Mouse (Mus musculus) heart, embryonic 11.5 days (tissue): ENCODE measurements around the gene Timm50. TPM values are rescaled to one million over a fixed set of nuclear protein-coding genes. Genes with fewer than 3 reads are reported as not detected.

Experiments
- ATAC-seq: fragments of 200-750 bp; cut with Nextera tagmentation; replicated peaks from 2 replicates; pipeline ENCODE4 v1.8.0; 2017; ENCODE audit warnings: moderate library complexity; ENCODE audit not compliant: insufficient number of reproducible peaks, low FRiP score, low TSS enrichment
- H3K27ac ChIP-seq: fragments of 300-500 bp; sonication (generic); 2 replicates; pipeline ENCODE4 v1.5.1; 2014; ENCODE audit warnings: mild to moderate bottlenecking, low read depth, low read length
- H3K27me3 ChIP-seq: fragments of 300-500 bp; sonication (generic); 2 replicates; pipeline ENCODE4 v1.6.1; 2014; ENCODE audit warnings: mild to moderate bottlenecking, low read length, mixed read lengths; ENCODE audit not compliant: control insufficient read depth, insufficient read depth
- H3K36me3 ChIP-seq: fragments of 300-500 bp; sonication (generic); 2 replicates; pipeline ENCODE4 v1.6.1; 2014; ENCODE audit warnings: mild to moderate bottlenecking, low read length, moderate library complexity, mixed read lengths; ENCODE audit not compliant: control insufficient read depth, insufficient read depth
- H3K4me1 ChIP-seq: fragments of 300-500 bp; sonication (generic); 2 replicates; pipeline ENCODE4 v1.6.1; 2014; ENCODE audit warnings: low read length; ENCODE audit not compliant: control insufficient read depth, insufficient read depth
- H3K4me2 ChIP-seq: fragments of 300-500 bp; sonication (generic); 2 replicates; pipeline ENCODE4 v1.6.1; 2014; ENCODE audit warnings: mild to moderate bottlenecking, moderate library complexity
- H3K4me3 ChIP-seq: fragments of 300-500 bp; sonication (generic); 2 replicates; pipeline ENCODE4 v1.5.1; 2014; ENCODE audit warnings: low read depth, low read length
- H3K9ac ChIP-seq: fragments of 300-500 bp; sonication (generic); 2 replicates; pipeline ENCODE4 v1.6.1; 2014; ENCODE audit warnings: mild to moderate bottlenecking, low read depth, low read length, moderate library complexity
- H3K9me3 ChIP-seq: fragments of 300-500 bp; sonication (generic); replicated peaks from 2 replicates; pipeline ENCODE4 v1.6.1; 2016; ENCODE audit warnings: low read length; ENCODE audit not compliant: control insufficient read depth
- WGBS: fragments of 180-500 bp; shearing (Covaris S2); extraction: QIAGEN DNeasy Blood & Tissue Kit; methylation state at CpG from one replicate; pipeline ENCODE4 v1.1.7; 2014; ENCODE audit not compliant: insufficient replicate concordance; 5-methylcytosine and 5-hydroxymethylcytosine counted together
- polyA plus RNA-seq: library from polyadenylated mRNA; unstranded; fragments of >200 nt; fragmentation: Nextera tagmentation; extraction: Ambion mirVana; gene quantifications from 2 replicates; pipeline ENCODE4 v1.2.1, GENCODE M21; 2014

Timm50 gene
- polyA plus RNA-seq, 1 experiment from 2014 or later = 141 TPM

GRCm38 (mm10) chr7:28353267-28353666, 41.4 kb upstream of the Timm50 start:
- no peak for ATAC-seq
- H3K4me2 ChIP-seq = no peak overlapping the region
- no peaks in the 10 kb centered on the region for H3K27me3 ChIP-seq
- H3K9me3 ChIP-seq = no peaks in the 10 kb centered on the region
- H3K4me1 ChIP-seq = peaks cover 29% of the 10 kb centered on the region
- H3K9ac ChIP-seq = no peak overlapping the region
- no peak overlapping the region for H3K27ac ChIP-seq
- no peak overlapping the region for H3K4me3 ChIP-seq
- H3K36me3 ChIP-seq = peaks cover 26% of the 10 kb centered on the region
- 98% methylated on average over 2 of the region's 2 CpGs for WGBS

- Histone ChIP-seq H3K9me3 (no peaks in the 10 kb centered on the region), H3K4me2 (peak overlapping the region; percentile 94), H3K4me1 (peaks cover 14% of the 10 kb centered on the region), H3K27me3 (no peaks in the 10 kb centered on the region), H3K36me3 (peaks cover 26% of the 10 kb centered on the region), H3K27ac (no peak overlapping the region), H3K4me3 (peak overlapping the region; percentile 92), H3K9ac (peak overlapping the region; percentile 98)
- ATAC-seq = no peak
- WGBS = 35% methylated on average over 4 of the region's 4 CpGs
These were observed 39.9 kb upstream of the Timm50 start for GRCm38 (mm10) chr7:28351676-28352191.

- Histone ChIP-seq H3K4me1 (peaks cover 10% of the 10 kb centered on the region), H3K27me3 (no peaks in the 10 kb centered on the region), H3K27ac (peak within 1 kb of the TSS; percentile 86), H3K36me3 (peaks cover 26% of the 10 kb centered on the region), H3K9me3 (no peaks in the 10 kb centered on the region), H3K4me3 (peak within 1 kb of the TSS; percentile 92), H3K4me2 (peak within 1 kb of the TSS; percentile 94), H3K9ac (peak within 1 kb of the TSS; percentile 98)
- WGBS = under 1% methylated on average over 50 of the region's 50 CpGs
- peak; percentile 94 for ATAC-seq
These were observed 38.4 kb upstream of the Timm50 start, which contains the start of gene Rps16 for GRCm38 (mm10) chr7:28350155-28350883. Gene Rps16, plus strand, starts transcription at chr7:28350652.

- no peak overlapping the region for H3K4me3 ChIP-seq
- H3K27ac ChIP-seq = no peak overlapping the region
- no peak overlapping the region for H3K9ac ChIP-seq
- peaks cover 15% of the 10 kb centered on the region for H3K36me3 ChIP-seq
- WGBS = 74% methylated on average over 7 of the region's 7 CpGs
- H3K4me1 ChIP-seq = peaks cover 10% of the 10 kb centered on the region
- no peak for ATAC-seq
- no peaks in the 10 kb centered on the region for H3K27me3 ChIP-seq
- H3K9me3 ChIP-seq = no peaks in the 10 kb centered on the region
- no peak overlapping the region for H3K4me2 ChIP-seq
These were observed 36.7 kb upstream of the Timm50 start for GRCm38 (mm10) chr7:28348601-28349000.

- Histone ChIP-seq H3K27me3 (no peaks in the 10 kb centered on the region), H3K9me3 (no peaks in the 10 kb centered on the region), H3K4me1 (peaks cover 10% of the 10 kb centered on the region), H3K36me3 (peaks cover 7% of the 10 kb centered on the region; the same call in 1 of the 2 replicates), H3K27ac (no peak overlapping the region), H3K4me3 (no peak overlapping the region), H3K4me2 (no peak overlapping the region), H3K9ac (no peak overlapping the region)
- ATAC-seq = no peak
- WGBS = 76% methylated on average over 3 of the region's 3 CpGs
These were observed 35.9 kb upstream of the Timm50 start for GRCm38 (mm10) chr7:28347746-28348145.

GRCm38 (mm10) chr7:28344637-28345036, 32.8 kb upstream of the Timm50 start:
- Histone ChIP-seq H3K27ac (no peak overlapping the region), H3K9me3 (no peaks in the 10 kb centered on the region), H3K4me2 (no peak overlapping the region), H3K36me3 (no peaks in the 10 kb centered on the region), H3K4me3 (no peak overlapping the region), H3K4me1 (peaks cover under 1% of the 10 kb centered on the region; the same call in 1 of the 2 replicates), H3K27me3 (no peaks in the 10 kb centered on the region), H3K9ac (no peak overlapping the region)
- no peak for ATAC-seq
- 11% methylated on average over 4 of the region's 4 CpGs for WGBS

- 38% methylated on average over 7 of the region's 7 CpGs for WGBS
These were observed 29.5 kb upstream of the Timm50 start for GRCm38 (mm10) chr7:28341381-28341780.

GRCm38 (mm10) chr7:28339213-28339917, 27.5 kb upstream of the Timm50 start:
- peak overlapping the region; percentile 80 for H3K4me3 ChIP-seq
- H3K9me3 ChIP-seq = no peaks in the 10 kb centered on the region
- H3K9ac ChIP-seq = peak overlapping the region; percentile 87; the same call in 1 of the 2 replicates
- peak overlapping the region; percentile 92 for H3K4me2 ChIP-seq
- WGBS = 78% methylated on average over 19 of the region's 19 CpGs
- H3K27me3 ChIP-seq = no peaks in the 10 kb centered on the region
- peak overlapping the region; percentile 90 for H3K27ac ChIP-seq
- H3K36me3 ChIP-seq = 0 out of 2 replicates have a peak, but pooled peaks cover 3% of the 10 kb centered on the region
- no peak for ATAC-seq
- peaks cover 11% of the 10 kb centered on the region; the same call in 1 of the 2 replicates for H3K4me1 ChIP-seq

More at GRCm38 (mm10) chr7:28341381-28341780, 29.5 kb upstream of the Timm50 start:
- H3K36me3 ChIP-seq = no peaks in the 10 kb centered on the region
- H3K4me2 ChIP-seq = no peak overlapping the region
- no peak overlapping the region for H3K4me3 ChIP-seq
- H3K9ac ChIP-seq = no peak overlapping the region
- no peaks in the 10 kb centered on the region for H3K27me3 ChIP-seq
- peaks cover 11% of the 10 kb centered on the region; the same call in 1 of the 2 replicates for H3K4me1 ChIP-seq
- no peak overlapping the region for H3K27ac ChIP-seq
- ATAC-seq = no peak
- no peaks in the 10 kb centered on the region for H3K9me3 ChIP-seq
